Mouse (Mus musculus): ENCODE data around the gene Adcy1. TPM values are rescaled to one million over a fixed set of nuclear protein-coding genes. Genes with fewer than 3 reads are reported as not detected.

The Adcy1 gene
- polyA plus RNA-seq, 2 experiments: 1.8 to 3.1 TPM

GRCm38 (mm10) chr11:7195312-7195685, 132.0 kb downstream of the Adcy1 start:
- H3K4me2 ChIP-seq (replicated peaks; ENCODE audit: low read depth, low read length, severe bottlenecking): no peak overlapping the region
- 78% methylated on average over 4 of the region's 4 CpGs for WGBS
- no peak overlapping the region for H3K4me3 ChIP-seq (replicated peaks; ENCODE audit: low read length)
- H3K4me1 ChIP-seq (ENCODE audit: control insufficient read depth, insufficient read depth, low read length): no peaks in the 10 kb centered on the region
- DNase-seq (ENCODE audit: low spot score): no peak
- no peak for ATAC-seq (ENCODE audit: low FRiP score, low read depth)
- H3K27me3 ChIP-seq (ENCODE audit: control insufficient read depth, insufficient read depth, low read length): no peaks in the 10 kb centered on the region
- H3K36me3 ChIP-seq (ENCODE audit: control insufficient read depth, insufficient read depth, low read length): no peaks in the 10 kb centered on the region
- no peaks in the 10 kb centered on the region for H3K9me3 ChIP-seq (ENCODE audit: control insufficient read depth, low read length)
- H3K27ac ChIP-seq (replicated peaks; ENCODE audit: low read depth, low read length): no peak overlapping the region
- no peak overlapping the region for H3K9ac ChIP-seq (ENCODE audit: low read depth, low read length, severe bottlenecking)
- TF ChIP-seq POLR2A (IDR thresholded peaks at IDR 0.05; ENCODE audit: borderline replicate concordance, extremely low read depth, insufficient read depth, insufficient read length): no peak

- no peak within 1 kb of the TSS for H3K27ac ChIP-seq (replicated peaks; ENCODE audit: low read depth, low read length)
- no peak for ATAC-seq (ENCODE audit: low FRiP score, low read depth)
These were observed 134.2 kb downstream of the Adcy1 start, which contains the start of gene Igfbp1 for GRCm38 (mm10) chr11:7197491-7197941. Gene Igfbp1 (plus strand): TSS chr11:7197782.

GRCm38 (mm10) chr11:7198006-7198405, 134.7 kb downstream of the Adcy1 start:
- Histone ChIP-seq H3K4me1 (ENCODE audit: control insufficient read depth, insufficient read depth, low read length) (no peaks in the 10 kb centered on the region), H3K4me2 (replicated peaks; ENCODE audit: low read depth, low read length, severe bottlenecking) (no peak overlapping the region), H3K9ac (ENCODE audit: low read depth, low read length, severe bottlenecking) (no peak overlapping the region), H3K27me3 (ENCODE audit: control insufficient read depth, insufficient read depth, low read length) (no peaks in the 10 kb centered on the region), H3K36me3 (ENCODE audit: control insufficient read depth, insufficient read depth, low read length) (no peaks in the 10 kb centered on the region), H3K9me3 (ENCODE audit: control insufficient read depth, low read length) (no peaks in the 10 kb centered on the region), H3K27ac (replicated peaks; ENCODE audit: low read depth, low read length) (no peak overlapping the region), H3K4me3 (replicated peaks; ENCODE audit: low read length) (no peak overlapping the region)
- ATAC-seq (ENCODE audit: low FRiP score, low read depth) (no peak), DNase-seq (ENCODE audit: low spot score) (no peak)
- WGBS: 84% methylated on average over 19 of the region's 19 CpGs
- no peak for TF ChIP-seq POLR2A (IDR thresholded peaks at IDR 0.05; ENCODE audit: borderline replicate concordance, extremely low read depth, insufficient read depth, insufficient read length)

More at GRCm38 (mm10) chr11:7197491-7197941, 134.2 kb downstream of the Adcy1 start, which contains the start of gene Igfbp1:
- Histone ChIP-seq H3K9ac (ENCODE audit: low read depth, low read length, severe bottlenecking) (no peak within 1 kb of the TSS), H3K27me3 (ENCODE audit: control insufficient read depth, insufficient read depth, low read length) (no peaks in the 10 kb centered on the region), H3K4me1 (ENCODE audit: control insufficient read depth, insufficient read depth, low read length) (no peaks in the 10 kb centered on the region), H3K4me3 (replicated peaks; ENCODE audit: low read length) (no peak within 1 kb of the TSS), H3K4me2 (replicated peaks; ENCODE audit: low read depth, low read length, severe bottlenecking) (no peak within 1 kb of the TSS), H3K36me3 (ENCODE audit: control insufficient read depth, insufficient read depth, low read length) (no peaks in the 10 kb centered on the region), H3K9me3 (ENCODE audit: control insufficient read depth, low read length) (no peaks in the 10 kb centered on the region)
- WGBS: 70% methylated on average over 12 of the region's 12 CpGs
- no peak for TF ChIP-seq POLR2A (IDR thresholded peaks at IDR 0.05; ENCODE audit: borderline replicate concordance, extremely low read depth, insufficient read depth, insufficient read length)
- no peak for DNase-seq (ENCODE audit: low spot score)

GRCm38 (mm10) chr11:7198481-7199256, 135.4 kb downstream of the Adcy1 start:
- H3K9me3 ChIP-seq (ENCODE audit: control insufficient read depth, low read length): no peaks in the 10 kb centered on the region
- H3K27ac ChIP-seq (replicated peaks; ENCODE audit: low read depth, low read length): no peak overlapping the region
- DNase-seq (ENCODE audit: low spot score): no peak
- TF ChIP-seq POLR2A (IDR thresholded peaks at IDR 0.05; ENCODE audit: borderline replicate concordance, extremely low read depth, insufficient read depth, insufficient read length): no peak
- H3K36me3 ChIP-seq (ENCODE audit: control insufficient read depth, insufficient read depth, low read length): no peaks in the 10 kb centered on the region
- H3K27me3 ChIP-seq (ENCODE audit: control insufficient read depth, insufficient read depth, low read length): no peaks in the 10 kb centered on the region
- no peak for ATAC-seq (ENCODE audit: low FRiP score, low read depth)
- no peak overlapping the region for H3K4me2 ChIP-seq (replicated peaks; ENCODE audit: low read depth, low read length, severe bottlenecking)
- WGBS: 80% methylated on average over 10 of the region's 10 CpGs
- H3K4me3 ChIP-seq (replicated peaks; ENCODE audit: low read length): no peak overlapping the region
- H3K9ac ChIP-seq (ENCODE audit: low read depth, low read length, severe bottlenecking): no peak overlapping the region
- no peaks in the 10 kb centered on the region for H3K4me1 ChIP-seq (ENCODE audit: control insufficient read depth, insufficient read depth, low read length)

- peak; percentile 78 for DNase-seq (ENCODE audit: low spot score)
- H3K27ac ChIP-seq (replicated peaks; ENCODE audit: low read depth, low read length): no peak overlapping the region
- no peaks in the 10 kb centered on the region for H3K4me1 ChIP-seq (ENCODE audit: control insufficient read depth, insufficient read depth, low read length)
- no peaks in the 10 kb centered on the region for H3K27me3 ChIP-seq (ENCODE audit: control insufficient read depth, insufficient read depth, low read length)
- WGBS: 54% methylated on average over 14 of the region's 14 CpGs
- H3K9me3 ChIP-seq (ENCODE audit: control insufficient read depth, low read length): no peaks in the 10 kb centered on the region
- H3K4me3 ChIP-seq (replicated peaks; ENCODE audit: low read length): no peak overlapping the region
- H3K9ac ChIP-seq (ENCODE audit: low read depth, low read length, severe bottlenecking): no peak overlapping the region
- TF ChIP-seq POLR2A (IDR thresholded peaks at IDR 0.05; ENCODE audit: borderline replicate concordance, extremely low read depth, insufficient read depth, insufficient read length): no peak
- no peak overlapping the region for H3K4me2 ChIP-seq (replicated peaks; ENCODE audit: low read depth, low read length, severe bottlenecking)
- H3K36me3 ChIP-seq (ENCODE audit: control insufficient read depth, insufficient read depth, low read length): no peaks in the 10 kb centered on the region
- ATAC-seq (ENCODE audit: low FRiP score, low read depth): no peak
These were observed 136.6 kb downstream of the Adcy1 start for GRCm38 (mm10) chr11:7199736-7200392.
